Mouse (Mus musculus): ENCODE results near the gene Zbtb14. TPM values are rescaled to one million over a fixed set of nuclear protein-coding genes. Genes with fewer than 3 reads are reported as not detected.

The Zbtb14 gene
- 3.3 and 5.1 TPM in 2 replicates for polyA plus RNA-seq (2012; rRNA removed; ENCODE audit: low replicate concordance)

GRCm38 (mm10) chr17:69382511-69383100 is at the start of gene Zbtb14:
Gene Zbtb14, plus strand, starts transcription at chr17:69383050.

GRCm38 (mm10) chr17:69438990-69439491 is 56.2 kb downstream of the Zbtb14 start, which contains the start of gene Akain1:
Gene Akain1, plus strand, starts transcription at chr17:69439326.

Other genes starting within 250 kb of the Zbtb14 start
- gene Akain1, start 56.3 kb downstream of the Zbtb14 start, polyA plus RNA-seq (2012; rRNA removed; ENCODE audit: low replicate concordance) = not detected in 2 replicates